Mouse (Mus musculus) C2C12 (cell line): Measurements from ENCODE around the gene Polr3c. TPM values are rescaled to one million over a fixed set of nuclear protein-coding genes. Genes with fewer than 3 reads are reported as not detected.

ENCODE experiments used
- H3K27me3 ChIP-seq: one replicate; pipeline ENCODE4 v1.6.1; 2011; ENCODE audit not compliant: control insufficient read depth, insufficient read depth, insufficient read length
- H3K36me3 ChIP-seq: one replicate; pipeline ENCODE4 v1.6.1; 2011; ENCODE audit not compliant: control insufficient read depth, insufficient read depth
- H3K4me3 ChIP-seq: one replicate; pipeline ENCODE4 v1.5.1; 2011; ENCODE audit warnings: mild to moderate bottlenecking, control low read depth; ENCODE audit not compliant: poor library complexity, insufficient read depth, severe bottlenecking
- H3K79me2 ChIP-seq: one replicate; pipeline ENCODE4 v1.6.1; 2011; ENCODE audit not compliant: control insufficient read depth, insufficient read depth
- H3K79me3 ChIP-seq: one replicate; pipeline ENCODE4 v1.6.1; 2011; ENCODE audit warnings: low read depth, control low read depth
- H3ac ChIP-seq: one replicate; pipeline ENCODE3; 2011; ENCODE audit warnings: low read depth; ENCODE audit not compliant: control insufficient read depth, insufficient read length
- CEBPB ChIP-seq: IDR thresholded peaks from one replicate; pipeline ENCODE4 v1.6.1; 2011; ENCODE audit warnings: low read depth, mild to moderate bottlenecking, control low read depth, moderate library complexity
- CTCF ChIP-seq: IDR thresholded peaks from one replicate; pipeline ENCODE4 v1.5.1; 2011; ENCODE audit not compliant: control insufficient read depth, insufficient read depth, insufficient read length
- FOSL1 ChIP-seq: IDR thresholded peaks from one replicate; pipeline ENCODE4 v1.8.0; 2011; ENCODE audit warnings: mild to moderate bottlenecking, low read length; ENCODE audit not compliant: poor library complexity, insufficient read depth, severe bottlenecking
- MAX ChIP-seq: IDR thresholded peaks from one replicate; pipeline ENCODE4 v1.6.1; 2011; ENCODE audit warnings: mild to moderate bottlenecking, control low read depth
- MYOD1 ChIP-seq: IDR thresholded peaks from one replicate; pipeline ENCODE4 v1.6.1; 2011; ENCODE audit warnings: low read depth; ENCODE audit not compliant: control insufficient read depth, insufficient read length
- MYOG ChIP-seq: IDR thresholded peaks from one replicate; pipeline ENCODE4 v1.6.1; 2011; ENCODE audit not compliant: control insufficient read depth, insufficient read length; ENCODE audit errors: extremely low read depth
- USF1 ChIP-seq: IDR thresholded peaks from one replicate; pipeline ENCODE4 v1.6.1; 2011; ENCODE audit warnings: low read depth, mild to moderate bottlenecking, control low read depth, moderate library complexity
- polyA plus RNA-seq: library from polyadenylated mRNA; unstranded; fragments of >200 nt; fragmentation: generic; extraction: Trizol; gene quantifications from one replicate; pipeline ENCODE4 v1.2.1, GENCODE M21; 2012; ENCODE audit warnings: missing spikeins

Polr3c gene
- polyA plus RNA-seq, 1 experiment = 36.1 TPM

- Histone ChIP-seq H3K79me3 (no peaks in the 10 kb centered on the region), H3K36me3 (peaks cover 52% of the 10 kb centered on the region), H3K79me2 (no peaks in the 10 kb centered on the region), H3ac (peak within 1 kb of the TSS; percentile 23), H3K27me3 (no peaks in the 10 kb centered on the region), H3K4me3 (peak within 1 kb of the TSS; percentile 16)
- TF ChIP-seq FOSL1 (no peak), MYOG (no peak), USF1 (no peak), CTCF (peak; percentile 99), MAX (peak; percentile 36), CEBPB (no peak), MYOD1 (no peak)
Observed at GRCm38 (mm10) chr3:96707903-96708683, 19.3 kb downstream of the Polr3c start, which contains the start of gene Nudt17. Gene Nudt17 (minus strand): TSS chr3:96708562.

GRCm38 (mm10) chr3:96706984-96707383, 20.4 kb downstream of the Polr3c start:
- Histone ChIP-seq H3K4me3 (no peak overlapping the region), H3K36me3 (peaks cover 50% of the 10 kb centered on the region), H3K79me3 (no peaks in the 10 kb centered on the region), H3K27me3 (no peaks in the 10 kb centered on the region), H3K79me2 (no peaks in the 10 kb centered on the region), H3ac (no peak overlapping the region)
- TF ChIP-seq FOSL1 = no peak
- TF ChIP-seq CEBPB = no peak
- no peak for TF ChIP-seq MYOG
- TF ChIP-seq MAX = no peak
- no peak for TF ChIP-seq USF1
- no peak for TF ChIP-seq CTCF
- no peak for TF ChIP-seq MYOD1

GRCm38 (mm10) chr3:96706217-96706616, 21.2 kb downstream of the Polr3c start:
- no peaks in the 10 kb centered on the region for H3K79me3 ChIP-seq
- H3K4me3 ChIP-seq = no peak overlapping the region
- H3K27me3 ChIP-seq = no peaks in the 10 kb centered on the region
- H3K36me3 ChIP-seq = peaks cover 50% of the 10 kb centered on the region
- H3ac ChIP-seq = no peak overlapping the region
- TF ChIP-seq CEBPB (no peak), FOSL1 (no peak), USF1 (no peak), CTCF (no peak), MYOG (no peak), MYOD1 (no peak), MAX (no peak)
- H3K79me2 ChIP-seq = no peaks in the 10 kb centered on the region

- TF ChIP-seq USF1 = no peak
- TF ChIP-seq CTCF = peak; percentile 49
- H3ac ChIP-seq = no peak overlapping the region
- no peaks in the 10 kb centered on the region for H3K79me2 ChIP-seq
- H3K4me3 ChIP-seq = no peak overlapping the region
- peaks cover 51% of the 10 kb centered on the region for H3K36me3 ChIP-seq
- H3K79me3 ChIP-seq = no peaks in the 10 kb centered on the region
- no peaks in the 10 kb centered on the region for H3K27me3 ChIP-seq
Observed at GRCm38 (mm10) chr3:96704778-96705177, 22.6 kb downstream of the Polr3c start.

- peaks cover 8% of the 10 kb centered on the region for H3K79me3 ChIP-seq
- no peak overlapping the region for H3ac ChIP-seq
- TF ChIP-seq CTCF (no peak), CEBPB (no peak), USF1 (no peak), FOSL1 (no peak), MAX (no peak), MYOG (no peak), MYOD1 (no peak)
- H3K27me3 ChIP-seq = no peaks in the 10 kb centered on the region
- H3K4me3 ChIP-seq = no peak overlapping the region
- peaks cover 52% of the 10 kb centered on the region for H3K36me3 ChIP-seq
- peaks cover 16% of the 10 kb centered on the region for H3K79me2 ChIP-seq
Observed at GRCm38 (mm10) chr3:96701003-96701402, 26.4 kb downstream of the Polr3c start.
